Mouse (Mus musculus) forebrain, postnatal 0 days (tissue): ENCODE data around the gene Cog3. TPM values are rescaled to one million over a fixed set of nuclear protein-coding genes. Genes with fewer than 3 reads are reported as not detected.
A peak's percentile ranks its signal among the peaks of the same experiment; 100 is the strongest.

Experiments used
- ATAC-seq: fragments of 200-750 bp; cut with Nextera tagmentation; 2 replicates; pipeline ENCODE4 v1.8.0; 2017; ENCODE audit warnings: mild to moderate bottlenecking, moderate library complexity
- DNase-seq: peaks from one replicate; pipeline ENCODE4 v3.0.0-alpha.2; 2015
- H3K27ac ChIP-seq: fragments of 300-500 bp; sonication (generic); 2 replicates; pipeline ENCODE4 v1.5.1; 2014; ENCODE audit warnings: low read depth, mild to moderate bottlenecking, antibody characterized with exemption, low read length, moderate library complexity, mixed read lengths
- H3K27me3 ChIP-seq: fragments of 300-500 bp; sonication (generic); 2 replicates; pipeline ENCODE4 v1.6.1; 2014; ENCODE audit warnings: mild to moderate bottlenecking, low read length, mixed read lengths; ENCODE audit not compliant: insufficient read depth
- H3K36me3 ChIP-seq: fragments of 300-500 bp; sonication (generic); 2 replicates; pipeline ENCODE4 v1.6.1; 2014; ENCODE audit warnings: mild to moderate bottlenecking, moderate library complexity; ENCODE audit not compliant: insufficient read depth
- H3K4me1 ChIP-seq: fragments of 300-500 bp; sonication (generic); 2 replicates; pipeline ENCODE4 v1.6.1; 2014; ENCODE audit warnings: antibody characterized with exemption; ENCODE audit not compliant: insufficient read depth
- H3K4me2 ChIP-seq: fragments of 300-500 bp; sonication (generic); 2 replicates; pipeline ENCODE4 v1.6.1; 2014; ENCODE audit warnings: low read depth, mild to moderate bottlenecking, moderate library complexity
- H3K4me3 ChIP-seq: fragments of 300-500 bp; sonication (generic); 2 replicates; pipeline ENCODE4 v1.5.1; 2014; ENCODE audit warnings: low read depth, low read length, mixed read lengths
- H3K9ac ChIP-seq: fragments of 300-500 bp; sonication (generic); 2 replicates; pipeline ENCODE4 v1.6.1; 2014; ENCODE audit warnings: mild to moderate bottlenecking
- H3K9me3 ChIP-seq: fragments of 300-500 bp; sonication (generic); 2 replicates; pipeline ENCODE4 v1.6.1; 2016; ENCODE audit warnings: low read length
- CTCF ChIP-seq: sonication (generic); IDR thresholded peaks from 2 replicates; pipeline ENCODE4 v1.5.1; 2016; ENCODE audit warnings: antibody characterized with exemption, control low read depth, low read depth
- WGBS: fragments of 180-500 bp; shearing (Covaris S2); extraction: QIAGEN DNeasy Blood & Tissue Kit; methylation state at CpG from one replicate; pipeline ENCODE4 v1.1.7; 2014; 5-methylcytosine and 5-hydroxymethylcytosine counted together
- polyA plus RNA-seq: library from polyadenylated mRNA; unstranded; fragments of >200 nt; fragmentation: Nextera tagmentation; extraction: Ambion mirVana; gene quantifications from 2 replicates; pipeline ENCODE4 v1.2.1, GENCODE M21; 2015
- total RNA-seq: library from RNA; depleted of rRNA; stranded (reverse); fragments of >200 nt; gene quantifications from 2 replicates; pipeline ENCODE4 v1.2.3, GENCODE M21; 2014

Cog3 gene
- total and polyA plus RNA-seq, 2 experiments from 2014 or later = 11.6 to 29.7 TPM

GRCm38 (mm10) chr14:75761028-75761805 lies 6.9 kb upstream of the Cog3 start:
- Histone ChIP-seq H3K9ac (no peak overlapping the region), H3K9me3 (no peaks in the 10 kb centered on the region), H3K27ac (no peak overlapping the region), H3K4me2 (no peak overlapping the region), H3K27me3 (no peaks in the 10 kb centered on the region), H3K4me1 (no peaks in the 10 kb centered on the region), H3K4me3 (no peak overlapping the region), H3K36me3 (peaks cover 14% of the 10 kb centered on the region)
- DNase-seq (peak; percentile 70), ATAC-seq (peak; percentile 56; the same call in 1 of the 2 replicates)
- peak; percentile 72 for TF ChIP-seq CTCF
- WGBS = 62% methylated on average over 10 of the region's 10 CpGs

DNA sequence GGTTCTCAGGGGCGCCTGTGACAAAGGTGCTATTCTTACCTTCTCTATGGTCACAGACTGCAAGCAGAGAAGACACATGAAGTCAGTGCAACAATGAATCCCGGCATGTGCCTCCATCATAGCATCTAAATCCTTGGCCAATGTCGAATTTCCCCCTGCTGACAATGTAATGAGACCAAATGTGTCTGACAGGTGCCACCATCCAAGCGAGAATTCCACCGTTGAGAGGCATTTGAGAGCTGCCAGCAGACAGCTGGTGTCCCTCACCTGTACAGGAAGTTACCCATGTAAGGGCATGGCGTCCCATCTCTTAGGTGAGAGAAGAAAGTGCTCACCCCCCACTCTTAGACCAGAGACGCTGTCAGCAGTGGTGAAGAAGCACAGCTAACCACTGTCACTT lies 4.1 kb upstream of the Cog3 start:
- peaks cover 8% of the 10 kb centered on the region; the same call in 1 of the 2 replicates for H3K36me3 ChIP-seq
- H3K27me3 ChIP-seq = no peaks in the 10 kb centered on the region
- no peaks in the 10 kb centered on the region for H3K9me3 ChIP-seq
- ATAC-seq (no peak), DNase-seq (no peak)
- WGBS = 82% methylated on average over 7 of the region's 7 CpGs
- no peak overlapping the region for H3K4me3 ChIP-seq
- TF ChIP-seq CTCF = no peak
- no peak overlapping the region for H3K27ac ChIP-seq
- H3K9ac ChIP-seq = no peak overlapping the region
- H3K4me1 ChIP-seq = peaks cover 2% of the 10 kb centered on the region; the same call in 1 of the 2 replicates
- no peak overlapping the region for H3K4me2 ChIP-seq

DNA sequence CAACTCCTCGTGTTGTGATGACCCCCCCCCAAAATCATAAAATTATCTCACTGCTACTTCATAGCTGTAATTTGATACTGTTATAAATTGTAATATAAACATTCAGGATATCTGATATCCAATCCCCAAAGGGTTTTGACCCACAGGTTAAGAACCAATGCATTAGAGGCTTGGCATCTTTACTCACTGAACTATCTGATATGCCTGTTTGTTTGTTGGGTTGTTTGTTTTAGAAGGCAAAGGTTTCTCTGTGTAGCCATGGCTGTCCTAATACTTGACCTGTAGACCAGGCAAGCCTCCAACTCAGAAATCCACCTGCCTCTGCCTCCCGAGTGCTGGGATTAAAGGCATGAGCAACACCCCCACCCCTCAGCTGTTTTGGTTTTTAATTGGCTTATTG lies 3.5 kb upstream of the Cog3 start:
- ATAC-seq (no peak), DNase-seq (no peak)
- peaks cover 8% of the 10 kb centered on the region; the same call in 1 of the 2 replicates for H3K36me3 ChIP-seq
- H3K27ac ChIP-seq = no peak overlapping the region
- H3K27me3 ChIP-seq = no peaks in the 10 kb centered on the region
- WGBS = 85% methylated on average over 2 of the region's 2 CpGs
- H3K9me3 ChIP-seq = no peaks in the 10 kb centered on the region
- no peak overlapping the region for H3K4me2 ChIP-seq
- peaks cover 8% of the 10 kb centered on the region for H3K4me1 ChIP-seq
- no peak overlapping the region for H3K9ac ChIP-seq
- H3K4me3 ChIP-seq = no peak overlapping the region
- no peak for TF ChIP-seq CTCF

DNA sequence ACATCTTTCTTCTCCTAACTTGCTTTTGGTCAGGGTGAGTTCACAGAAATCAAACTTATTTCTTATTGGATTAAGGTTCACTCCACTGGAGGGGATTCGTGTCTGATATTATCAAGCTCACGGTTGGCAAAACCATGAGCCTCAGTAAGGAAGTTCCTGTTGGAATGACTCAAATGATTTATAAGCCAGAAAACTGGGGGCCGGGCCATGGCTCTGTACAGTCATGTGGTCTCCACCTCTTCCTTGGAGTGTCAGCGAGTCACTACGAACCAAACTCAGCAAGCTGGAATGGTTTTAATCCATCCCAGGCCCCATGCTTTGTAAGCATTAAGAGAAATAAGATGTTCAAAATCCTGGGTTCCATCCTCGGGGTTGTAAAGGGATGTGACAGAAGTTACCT lies 2.7 kb upstream of the Cog3 start:
- Histone ChIP-seq H3K4me3 (no peak overlapping the region), H3K4me1 (peaks cover 11% of the 10 kb centered on the region), H3K9me3 (no peaks in the 10 kb centered on the region), H3K4me2 (no peak overlapping the region), H3K27me3 (no peaks in the 10 kb centered on the region), H3K9ac (no peak overlapping the region), H3K27ac (no peak overlapping the region), H3K36me3 (peaks cover 3% of the 10 kb centered on the region; the same call in 1 of the 2 replicates)
- ATAC-seq (no peak), DNase-seq (no peak)
- 93% methylated on average over 6 of the region's 6 CpGs for WGBS
- no peak for TF ChIP-seq CTCF

DNA sequence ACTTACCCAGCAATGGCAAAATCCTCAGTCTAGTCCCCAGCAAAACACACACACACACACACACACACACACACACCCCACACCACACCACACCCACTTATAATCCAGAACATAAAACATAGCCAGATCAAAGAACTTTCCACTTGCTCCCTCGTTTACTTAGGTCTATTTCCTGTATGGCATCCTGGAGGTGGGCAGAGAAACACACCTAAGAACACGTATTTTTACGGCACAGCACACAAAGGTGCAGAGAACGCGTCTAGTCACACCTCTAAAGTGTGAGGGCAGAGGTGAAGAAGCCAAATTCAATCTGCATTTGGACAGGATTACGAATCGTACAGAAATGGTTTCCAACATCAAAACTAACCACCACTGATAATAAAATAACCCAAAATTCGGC lies 1.1 kb downstream of the Cog3 start:
- Histone ChIP-seq H3K36me3 (no peaks in the 10 kb centered on the region), H3K4me2 (peak overlapping the region; percentile 82), H3K9me3 (no peaks in the 10 kb centered on the region), H3K4me3 (peak overlapping the region; percentile 87), H3K27ac (no peak overlapping the region), H3K4me1 (peaks cover 11% of the 10 kb centered on the region), H3K27me3 (no peaks in the 10 kb centered on the region), H3K9ac (no peak overlapping the region)
- WGBS = 71% methylated on average over 8 of the region's 8 CpGs
- ATAC-seq = no peak
- no peak for TF ChIP-seq CTCF
- DNase-seq = no peak

DNA sequence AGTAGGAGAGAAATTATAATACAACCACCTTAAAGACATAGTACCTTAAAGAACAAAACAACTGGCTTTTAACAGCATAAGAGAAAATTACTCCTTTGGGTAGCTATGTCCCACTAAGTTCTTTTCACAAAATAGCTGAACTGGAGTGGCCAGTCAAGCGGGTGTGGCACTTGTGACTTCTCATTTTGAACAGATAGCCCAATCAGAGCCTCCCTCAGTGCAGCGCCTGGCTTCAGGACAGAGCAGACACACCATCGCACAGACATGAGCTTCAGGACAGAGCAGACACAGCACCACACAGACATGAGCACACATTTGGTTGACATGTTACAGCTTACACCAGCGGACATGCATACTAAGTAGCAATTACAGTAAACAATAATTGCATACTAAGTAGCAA lies 3.3 kb downstream of the Cog3 start:
- DNase-seq (no peak), ATAC-seq (no peak)
- WGBS = 66% methylated on average over 4 of the region's 4 CpGs
- TF ChIP-seq CTCF = no peak
- Histone ChIP-seq H3K36me3 (peaks cover 9% of the 10 kb centered on the region; the same call in 1 of the 2 replicates), H3K4me2 (no peak overlapping the region), H3K27ac (no peak overlapping the region), H3K9ac (no peak overlapping the region), H3K27me3 (no peaks in the 10 kb centered on the region), H3K9me3 (no peaks in the 10 kb centered on the region), H3K4me1 (peaks cover 11% of the 10 kb centered on the region), H3K4me3 (no peak overlapping the region)

GRCm38 (mm10) chr14:75749123-75749522 lies 5.2 kb downstream of the Cog3 start:
- H3K4me2 ChIP-seq = no peak overlapping the region
- no peak overlapping the region for H3K27ac ChIP-seq
- H3K36me3 ChIP-seq = peaks cover 15% of the 10 kb centered on the region
- no peaks in the 10 kb centered on the region for H3K27me3 ChIP-seq
- ATAC-seq (no peak), DNase-seq (no peak)
- WGBS = 93% methylated on average over 4 of the region's 4 CpGs
- H3K9me3 ChIP-seq = no peaks in the 10 kb centered on the region
- H3K4me1 ChIP-seq = peaks cover 11% of the 10 kb centered on the region
- no peak overlapping the region for H3K4me3 ChIP-seq
- H3K9ac ChIP-seq = no peak overlapping the region
- no peak for TF ChIP-seq CTCF
